Mouse (Mus musculus) thymus, adult 2 months (tissue): ENCODE data around the gene Pde6d.

Experiments
- CTCF ChIP-seq: fragments of 200-500 bp; IDR thresholded peaks from 2 replicates; pipeline ENCODE4 v1.5.1; 2012; ENCODE audit warnings: mild to moderate bottlenecking, control low read depth, low read length, moderate library complexity, borderline replicate concordance; ENCODE audit not compliant: control insufficient read depth, poor library complexity, insufficient read depth; ENCODE audit errors: extremely low read depth
- POLR2A ChIP-seq: fragments of 200-500 bp; IDR thresholded peaks from 2 replicates; pipeline ENCODE4 v1.6.1; 2012; ENCODE audit warnings: mild to moderate bottlenecking, low read length, control low read depth, moderate library complexity; ENCODE audit not compliant: control insufficient read depth, poor library complexity, insufficient read depth; ENCODE audit errors: extremely low read depth

DNA sequence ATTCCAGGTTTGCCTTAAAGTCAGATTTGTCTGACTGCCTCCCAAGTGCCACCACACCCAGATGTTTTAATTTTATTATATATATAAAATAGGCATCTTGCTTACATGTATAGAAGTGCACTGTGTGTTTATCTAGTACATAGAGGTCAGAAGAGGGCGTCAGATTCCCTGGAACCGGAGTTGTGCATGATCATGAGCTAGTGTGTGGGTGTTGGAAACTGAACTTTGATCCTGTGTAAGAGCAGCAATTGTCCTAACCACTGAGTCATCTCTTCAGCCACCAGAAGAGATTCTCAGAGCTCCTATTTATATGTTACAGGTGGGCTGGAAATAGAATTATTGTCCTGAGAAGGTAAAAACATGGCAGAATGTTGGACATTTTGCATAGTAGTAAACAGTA lies 17.7 kb upstream of the Pde6d start:
- no peak for TF ChIP-seq CTCF
- TF ChIP-seq POLR2A: no peak
